Mouse (Mus musculus): Measurements from ENCODE around the gene Laptm4a. TPM values are rescaled to one million over a fixed set of nuclear protein-coding genes. Genes with fewer than 3 reads are reported as not detected.
A peak's percentile ranks its signal among the peaks of the same experiment; 100 is the strongest.

The Laptm4a gene
- polyA plus RNA-seq, 1 experiment from 2014 or later = 196 TPM

DNA sequence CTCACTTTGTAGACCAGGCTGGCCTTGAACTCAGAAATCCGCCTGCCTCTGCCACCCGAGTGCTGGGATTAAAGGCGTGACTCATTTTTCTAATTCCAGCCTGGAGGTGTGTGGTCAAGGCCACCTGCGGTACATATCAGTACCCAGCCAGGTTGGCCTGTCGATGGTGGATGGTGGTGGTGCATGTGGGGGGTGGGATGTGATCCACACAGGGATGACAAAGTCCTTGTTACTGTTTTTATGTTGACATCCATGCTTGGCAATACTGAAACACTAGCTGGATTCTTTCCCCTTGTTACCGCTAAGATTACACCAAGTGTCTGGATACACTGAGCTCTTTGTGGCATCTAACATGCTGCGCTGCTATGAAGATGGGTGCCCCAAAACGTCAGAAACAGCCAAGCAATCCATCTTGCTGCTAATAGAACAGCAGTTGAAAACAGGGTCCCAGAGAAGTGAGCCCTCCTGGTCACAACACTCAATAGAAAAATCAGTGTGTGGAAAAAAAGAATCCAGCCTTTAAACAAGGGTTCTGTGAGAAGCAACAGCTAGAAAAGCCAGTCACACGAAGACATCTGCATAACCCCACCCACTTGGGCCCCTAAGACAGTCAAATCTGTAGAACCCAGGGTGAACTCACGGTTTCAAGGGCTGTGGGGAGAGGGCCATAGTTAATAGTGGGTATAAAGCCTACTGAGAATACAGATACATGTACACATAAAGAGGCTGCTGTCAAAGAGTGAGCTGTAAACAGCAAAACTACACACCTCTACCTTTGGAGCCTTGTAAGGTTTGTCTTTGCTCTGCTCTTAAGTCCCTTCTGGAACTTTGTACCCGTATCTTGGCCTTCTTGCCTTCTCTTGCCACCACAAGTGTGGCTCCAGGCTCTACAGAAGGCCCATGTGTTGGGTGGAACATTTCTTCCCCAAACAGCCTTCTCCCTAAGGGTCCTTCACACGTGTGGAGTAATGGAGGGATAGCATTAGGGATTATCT is 18.8 kb downstream of the Laptm4a start:
- Histone ChIP-seq H3K4me3 (no peak overlapping the region), H3K9me3 (no peaks in the 10 kb centered on the region), H3K4me1 (replicated peaks) (no peaks in the 10 kb centered on the region), H3K9ac (no peak overlapping the region), H3K4me2 (no peak overlapping the region), H3K27ac (replicated peaks) (no peak overlapping the region), H3K36me3 (peaks cover 38% of the 10 kb centered on the region), H3K27me3 (no peaks in the 10 kb centered on the region)
- ATAC-seq (ENCODE audit: low FRiP score, low read depth) = no peak
- 73% methylated on average over 12 of the region's 12 CpGs for WGBS

- no peaks in the 10 kb centered on the region for H3K4me1 ChIP-seq (replicated peaks)
- no peak overlapping the region for H3K9ac ChIP-seq
- 78% methylated on average over 4 of the region's 4 CpGs for WGBS
- peaks cover 32% of the 10 kb centered on the region for H3K36me3 ChIP-seq
- H3K27ac ChIP-seq (replicated peaks) = no peak overlapping the region
- ATAC-seq (ENCODE audit: low FRiP score, low read depth) = no peak
- no peaks in the 10 kb centered on the region for H3K9me3 ChIP-seq
- no peak overlapping the region for H3K4me2 ChIP-seq
- no peaks in the 10 kb centered on the region for H3K27me3 ChIP-seq
- no peak overlapping the region for H3K4me3 ChIP-seq
Measured at GRCm38 (mm10) chr12:8941131-8941615, 19.7 kb downstream of the Laptm4a start.

DNA sequence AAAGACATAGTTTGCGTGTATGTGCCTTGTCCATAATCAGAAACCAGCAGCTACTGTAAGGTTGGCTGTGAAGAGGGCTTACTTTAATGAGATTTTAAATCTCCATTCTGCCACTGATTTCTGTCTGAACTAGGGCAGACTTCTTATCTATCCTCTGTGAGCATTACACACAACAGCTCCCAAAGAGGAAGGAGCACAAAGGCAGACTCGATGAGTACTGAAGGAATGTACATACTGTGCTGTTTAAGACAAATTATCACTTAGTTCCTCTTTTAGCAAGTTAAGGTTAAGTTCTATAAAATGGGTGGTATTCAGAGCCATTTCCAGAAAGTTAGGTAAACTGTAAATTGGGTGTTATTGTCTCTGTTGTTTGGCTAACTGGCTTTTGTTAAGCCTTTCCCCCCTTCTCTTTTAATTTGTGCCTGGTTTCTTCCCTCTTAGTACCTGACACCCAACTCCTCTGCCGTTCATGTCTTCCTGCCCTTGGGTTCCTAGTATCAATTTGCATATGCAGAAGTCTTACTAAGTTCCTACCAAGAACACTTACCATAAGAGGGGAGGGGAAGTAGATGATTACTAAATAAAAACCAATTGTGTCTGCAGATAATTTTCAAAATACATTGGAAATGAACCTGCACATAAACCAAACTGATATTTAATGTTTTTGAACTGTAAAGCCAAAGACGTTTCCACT is 20.4 kb downstream of the Laptm4a start:
- no peak overlapping the region for H3K9ac ChIP-seq
- H3K27me3 ChIP-seq = no peaks in the 10 kb centered on the region
- ATAC-seq (ENCODE audit: low FRiP score, low read depth) = no peak
- no peak overlapping the region for H3K27ac ChIP-seq (replicated peaks)
- H3K4me2 ChIP-seq = no peak overlapping the region
- no peak overlapping the region for H3K4me3 ChIP-seq
- 78% methylated on average over 4 of the region's 4 CpGs for WGBS
- no peaks in the 10 kb centered on the region for H3K9me3 ChIP-seq
- no peaks in the 10 kb centered on the region for H3K4me1 ChIP-seq (replicated peaks)
- H3K36me3 ChIP-seq = peaks cover 25% of the 10 kb centered on the region

DNA sequence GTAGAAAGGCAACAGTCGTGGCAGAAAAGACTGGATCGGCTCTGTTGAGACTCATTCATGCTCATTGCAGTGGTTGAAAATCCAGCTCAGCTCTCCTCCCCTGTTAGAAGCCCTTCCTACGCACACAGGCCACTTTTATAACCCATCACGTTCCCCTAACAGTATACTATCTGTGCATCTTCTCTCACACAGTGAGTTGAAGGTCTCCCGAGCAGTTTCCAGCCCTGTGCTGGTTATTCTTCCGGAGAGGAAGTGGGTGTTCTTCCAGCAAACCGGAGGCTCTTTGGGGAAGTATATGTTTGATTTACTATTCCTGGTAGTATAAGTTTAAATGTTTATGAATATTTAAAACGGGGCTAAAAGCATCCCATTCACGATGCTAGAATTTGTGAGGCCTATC is 25.7 kb downstream of the Laptm4a start:
- Histone ChIP-seq H3K9me3 (no peaks in the 10 kb centered on the region), H3K4me2 (peak overlapping the region; percentile 99), H3K27me3 (peaks cover 6% of the 10 kb centered on the region; the same call in 1 of the 2 replicates), H3K27ac (replicated peaks) (no peak overlapping the region), H3K9ac (no peak overlapping the region; the same call in 1 of the 2 replicates), H3K36me3 (no peaks in the 10 kb centered on the region), H3K4me1 (replicated peaks) (peaks cover 10% of the 10 kb centered on the region), H3K4me3 (no peak overlapping the region; the same call in 1 of the 2 replicates)
- WGBS = 68% methylated on average over 9 of the region's 9 CpGs
- no peak for ATAC-seq (ENCODE audit: low FRiP score, low read depth)

- WGBS = under 1% methylated on average over 42 of the region's 42 CpGs
- Histone ChIP-seq H3K4me3 (peak within 1 kb of the TSS; percentile 48), H3K4me1 (replicated peaks) (peaks cover 10% of the 10 kb centered on the region), H3K36me3 (no peaks in the 10 kb centered on the region), H3K27ac (replicated peaks) (no peak within 1 kb of the TSS), H3K4me2 (peak within 1 kb of the TSS; percentile 99), H3K9me3 (no peaks in the 10 kb centered on the region), H3K27me3 (peaks cover 6% of the 10 kb centered on the region; the same call in 1 of the 2 replicates), H3K9ac (peak within 1 kb of the TSS; percentile 23)
- peak; percentile 71 for ATAC-seq (ENCODE audit: low FRiP score, low read depth)
Measured at GRCm38 (mm10) chr12:8947714-8948464, 26.4 kb downstream of the Laptm4a start, which contains the start of gene Matn3. Gene Matn3, plus strand, starts transcription at chr12:8947929.

DNA sequence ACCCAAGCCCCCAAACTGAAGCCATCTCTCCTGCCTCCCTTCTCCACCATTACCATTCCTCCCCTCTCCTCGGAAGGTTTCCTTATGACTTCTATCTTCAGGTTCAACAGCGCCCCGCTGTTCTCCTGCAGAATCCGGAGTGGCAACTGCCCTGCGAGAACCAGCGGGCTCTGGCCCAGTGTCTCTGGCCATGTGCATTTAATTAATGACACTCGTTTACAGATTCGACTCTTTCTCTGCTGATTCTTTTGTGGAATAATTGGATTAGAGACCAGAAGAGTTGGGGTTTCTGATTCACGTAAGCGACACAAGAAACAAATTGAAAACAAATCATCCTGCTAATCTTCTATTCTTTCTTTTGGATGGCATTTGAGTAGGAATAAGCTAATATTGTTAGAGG is 31.7 kb downstream of the Laptm4a start:
- 80% methylated on average over 10 of the region's 10 CpGs for WGBS

GRCm38 (mm10) chr12:8954161-8954561 is 32.7 kb downstream of the Laptm4a start:
- Histone ChIP-seq H3K4me2 (no peak overlapping the region), H3K9me3 (no peaks in the 10 kb centered on the region), H3K4me1 (replicated peaks) (no peaks in the 10 kb centered on the region), H3K27me3 (no peaks in the 10 kb centered on the region), H3K27ac (replicated peaks) (no peak overlapping the region), H3K4me3 (no peak overlapping the region), H3K9ac (no peak overlapping the region), H3K36me3 (no peaks in the 10 kb centered on the region)
- 41% methylated on average over 9 of the region's 9 CpGs for WGBS
- no peak for ATAC-seq (ENCODE audit: low FRiP score, low read depth)

More for the DNA sequence above, 31.7 kb downstream of the Laptm4a start:
- Histone ChIP-seq H3K4me3 (no peak overlapping the region), H3K4me2 (no peak overlapping the region), H3K27me3 (peaks cover 6% of the 10 kb centered on the region; the same call in 1 of the 2 replicates), H3K4me1 (replicated peaks) (peaks cover 3% of the 10 kb centered on the region), H3K9ac (no peak overlapping the region), H3K36me3 (no peaks in the 10 kb centered on the region), H3K9me3 (no peaks in the 10 kb centered on the region), H3K27ac (replicated peaks) (no peak overlapping the region)
- ATAC-seq (ENCODE audit: low FRiP score, low read depth) = no peak

DNA sequence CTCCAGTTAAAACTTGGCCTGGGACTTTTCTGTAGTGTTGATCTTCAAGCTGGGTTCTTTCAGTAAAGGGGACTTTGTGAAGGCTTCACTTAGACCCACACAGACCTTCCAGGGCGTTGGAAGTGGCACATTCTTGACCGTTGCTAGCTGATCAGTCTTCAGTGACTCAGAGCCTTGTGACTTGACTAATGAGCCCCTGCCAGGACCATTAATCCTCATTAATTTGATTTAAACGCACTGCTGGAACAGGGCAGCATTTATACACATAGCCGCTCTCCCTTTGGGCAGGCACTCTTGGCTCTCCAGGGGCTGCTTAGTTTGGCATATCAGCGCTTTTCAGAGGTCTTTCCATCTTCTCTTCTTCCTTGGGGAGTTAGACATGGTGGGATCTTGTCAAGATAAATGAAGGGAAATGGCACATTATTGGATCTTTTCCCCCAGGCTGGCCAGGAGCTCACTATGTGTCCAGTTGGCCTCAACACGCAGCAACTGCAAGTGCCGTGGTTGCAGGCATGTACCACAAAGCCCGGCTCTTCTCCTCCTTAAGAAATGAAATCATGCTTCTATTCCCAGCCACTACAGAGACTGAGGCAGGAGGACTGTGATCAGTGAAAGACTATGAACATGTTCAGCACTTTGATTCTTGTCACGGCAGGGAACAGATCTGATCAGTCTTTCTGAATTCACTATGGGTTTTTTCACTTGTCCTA is 40.3 kb downstream of the Laptm4a start:
- ATAC-seq (ENCODE audit: low FRiP score, low read depth) = peak; percentile 80; the same call in 1 of the 2 replicates
- WGBS = 46% methylated on average over 9 of the region's 9 CpGs
- no peak overlapping the region for H3K27ac ChIP-seq (replicated peaks)
- H3K9ac ChIP-seq = no peak overlapping the region
- no peaks in the 10 kb centered on the region for H3K36me3 ChIP-seq
- H3K9me3 ChIP-seq = no peaks in the 10 kb centered on the region
- H3K4me1 ChIP-seq (replicated peaks) = no peaks in the 10 kb centered on the region
- no peaks in the 10 kb centered on the region for H3K27me3 ChIP-seq
- no peak overlapping the region for H3K4me3 ChIP-seq
- H3K4me2 ChIP-seq = no peak overlapping the region

DNA sequence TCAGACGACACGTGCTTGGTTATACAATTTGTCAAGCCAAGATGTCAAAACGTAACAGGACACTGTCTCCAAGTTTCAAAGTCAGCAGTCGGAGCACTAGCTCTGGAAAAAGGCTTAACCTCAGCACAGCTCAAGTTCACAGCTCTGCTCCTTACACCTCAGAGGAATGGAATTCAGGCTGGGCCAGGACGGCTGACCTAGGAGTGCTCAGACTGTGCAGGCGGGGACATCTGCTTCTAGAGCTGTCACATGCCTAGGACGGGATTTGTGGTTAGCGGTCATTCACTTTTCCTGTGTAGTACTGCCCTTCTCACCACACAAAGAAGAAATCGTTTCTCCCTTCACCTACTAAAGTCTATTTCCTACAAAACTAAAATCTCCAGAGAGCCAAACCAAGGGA is 48.4 kb downstream of the Laptm4a start:
- H3K4me1 ChIP-seq (replicated peaks) = peaks cover 11% of the 10 kb centered on the region
- no peak overlapping the region for H3K27ac ChIP-seq (replicated peaks)
- no peaks in the 10 kb centered on the region for H3K27me3 ChIP-seq
- H3K9ac ChIP-seq = no peak overlapping the region
- H3K4me2 ChIP-seq = no peak overlapping the region
- ATAC-seq (ENCODE audit: low FRiP score, low read depth) = no peak
- H3K4me3 ChIP-seq = no peak overlapping the region
- no peaks in the 10 kb centered on the region for H3K9me3 ChIP-seq
- no peaks in the 10 kb centered on the region for H3K36me3 ChIP-seq
- WGBS = 43% methylated on average over 9 of the region's 9 CpGs

- Histone ChIP-seq H3K9ac (peak within 1 kb of the TSS; percentile 56), H3K9me3 (no peaks in the 10 kb centered on the region), H3K27me3 (no peaks in the 10 kb centered on the region), H3K4me2 (peak within 1 kb of the TSS; percentile 70), H3K27ac (replicated peaks) (peak within 1 kb of the TSS; percentile 86), H3K36me3 (no peaks in the 10 kb centered on the region), H3K4me1 (replicated peaks) (peaks cover 21% of the 10 kb centered on the region), H3K4me3 (peak within 1 kb of the TSS; percentile 52)
- under 1% methylated on average over 45 of the region's 45 CpGs for WGBS
- ATAC-seq (ENCODE audit: low FRiP score, low read depth) = peak; percentile 99
Measured at GRCm38 (mm10) chr12:8973820-8974465, 52.5 kb downstream of the Laptm4a start, which contains the start of gene Wdr35. Gene Wdr35, plus strand, starts transcription at chr12:8973892.

Data from hindbrain, embryonic 15.5 days (tissue).